Mouse (Mus musculus) CH12.LX (cell line): Measurements from ENCODE around the gene Oog3. TPM values are rescaled to one million over a fixed set of nuclear protein-coding genes. Genes with fewer than 3 reads are reported as not detected.

ENCODE experiments used
- polyA plus RNA-seq: library from polyadenylated mRNA; unstranded; fragments of >175 nt; gene quantifications from 2 replicates; pipeline ENCODE4 v1.2.1, GENCODE M21; 2012; ENCODE audit warnings: low read depth; ENCODE audit not compliant: insufficient read length
- total RNA-seq, 2 experiments: library from RNA; depleted of rRNA; stranded (reverse); fragments of 300-350 nt in 1 of 2; fragments of >200 nt in 1 of 2; gene quantifications; 2 replicates each; pipeline ENCODE4 v1.2.3; 2012 to 2014

Gene Oog3
- total and polyA plus RNA-seq, 3 experiments: not detected

Other genes starting within 250 kb of the Oog3 start
- 0.08 TPM in 1 of 2 replicates, not detected in the other for gene Pramef25, start 211.6 kb downstream of the Oog3 start, total RNA-seq (2012; rRNA removed)
- not detected in 2 replicates for gene Pramef25, start 211.6 kb downstream of the Oog3 start, total RNA-seq (2014; rRNA removed)
- gene Pramef25, start 211.6 kb downstream of the Oog3 start, polyA plus RNA-seq: not detected in 2 replicates
- not detected in 2 replicates for gene Gm13101, start 195.7 kb downstream of the Oog3 start, total RNA-seq (2012; rRNA removed)
- not detected in 2 replicates for gene Gm13101, start 195.7 kb downstream of the Oog3 start, total RNA-seq (2014; rRNA removed)
- gene Gm13101, start 195.7 kb downstream of the Oog3 start, polyA plus RNA-seq: not detected in 2 replicates
- not detected in 2 replicates for gene Pramef17, start 168.3 kb downstream of the Oog3 start, total RNA-seq (2012; rRNA removed)
- gene Pramef17, start 168.3 kb downstream of the Oog3 start, total RNA-seq (2014; rRNA removed): not detected in 2 replicates
- not detected in 2 replicates for gene Pramef17, start 168.3 kb downstream of the Oog3 start, polyA plus RNA-seq
- gene Pramel4, start 103.5 kb downstream of the Oog3 start, total RNA-seq (2012; rRNA removed): not detected in 2 replicates
- gene Pramel4, start 103.5 kb downstream of the Oog3 start, total RNA-seq (2014; rRNA removed): not detected in 2 replicates
- gene Pramel4, start 103.5 kb downstream of the Oog3 start, polyA plus RNA-seq: not detected in 2 replicates
- not detected in 2 replicates for gene Gm13102, start 56.2 kb downstream of the Oog3 start, total RNA-seq (2012; rRNA removed)
- not detected in 2 replicates for gene Gm13102, start 56.2 kb downstream of the Oog3 start, total RNA-seq (2014; rRNA removed)
- gene Gm13102, start 56.2 kb downstream of the Oog3 start, polyA plus RNA-seq: not detected in 2 replicates
- gene Oog2, start 28.1 kb upstream of the Oog3 start, total RNA-seq (2012; rRNA removed): not detected in 2 replicates
- not detected in 2 replicates for gene Oog2, start 28.1 kb upstream of the Oog3 start, total RNA-seq (2014; rRNA removed)
- not detected in 2 replicates for gene Oog2, start 28.1 kb upstream of the Oog3 start, polyA plus RNA-seq
- not detected in 2 replicates for gene C87977, start 50.7 kb upstream of the Oog3 start, total RNA-seq (2012; rRNA removed)
- not detected in 2 replicates for gene C87977, start 50.7 kb upstream of the Oog3 start, total RNA-seq (2014; rRNA removed)
- gene C87977, start 50.7 kb upstream of the Oog3 start, polyA plus RNA-seq: not detected in 2 replicates
- not detected in 2 replicates for gene Pramel5, start 117.8 kb upstream of the Oog3 start, total RNA-seq (2012; rRNA removed)
- gene Pramel5, start 117.8 kb upstream of the Oog3 start, total RNA-seq (2014; rRNA removed): not detected in 2 replicates
- gene Pramel5, start 117.8 kb upstream of the Oog3 start, polyA plus RNA-seq: not detected in 2 replicates
- gene Gm13128, start 167.6 kb upstream of the Oog3 start, total RNA-seq (2012; rRNA removed): not detected in 2 replicates
- gene Gm13128, start 167.6 kb upstream of the Oog3 start, total RNA-seq (2014; rRNA removed): not detected in 2 replicates
- not detected in 2 replicates for gene Gm13128, start 167.6 kb upstream of the Oog3 start, polyA plus RNA-seq
- not detected in 2 replicates for gene Gm13119, start 195.3 kb upstream of the Oog3 start, total RNA-seq (2012; rRNA removed)
- gene Gm13119, start 195.3 kb upstream of the Oog3 start, total RNA-seq (2014; rRNA removed): not detected in 2 replicates
- gene Gm13119, start 195.3 kb upstream of the Oog3 start, polyA plus RNA-seq: not detected in 2 replicates
- gene Pramef20, start 215.3 kb upstream of the Oog3 start, total RNA-seq (2012; rRNA removed): not detected in 2 replicates
- gene Pramef20, start 215.3 kb upstream of the Oog3 start, total RNA-seq (2014; rRNA removed): not detected in 2 replicates
- not detected in 2 replicates for gene Pramef20, start 215.3 kb upstream of the Oog3 start, polyA plus RNA-seq
- 0.13 and 0.17 TPM in 2 replicates for gene Pramef12, start 245.8 kb upstream of the Oog3 start, total RNA-seq (2012; rRNA removed)
- gene Pramef12, start 245.8 kb upstream of the Oog3 start, total RNA-seq (2014; rRNA removed): 0.16 and 0.55 TPM in 2 replicates
- 0.23 and 0.46 TPM in 2 replicates for gene Pramef12, start 245.8 kb upstream of the Oog3 start, polyA plus RNA-seq